Mouse (Mus musculus) heart, adult 2 months (tissue): ENCODE data around the gene Zdhhc18.

Experiments used
- CTCF ChIP-seq: fragments of 200-600 bp; IDR thresholded peaks from 2 replicates; pipeline ENCODE4 v1.8.1; 2022; ENCODE audit warnings: antibody characterized with exemption, mild to moderate bottlenecking, moderate library complexity
- EP300 ChIP-seq: fragments of 200-500 bp; IDR thresholded peaks from 2 replicates; pipeline ENCODE4 v1.6.1; 2011; ENCODE audit warnings: low read depth, low read length, control low read depth; ENCODE audit not compliant: insufficient read depth
- POLR2A ChIP-seq: fragments of 200-500 bp; IDR thresholded peaks from 2 replicates; pipeline ENCODE4 v1.6.1; 2011; ENCODE audit warnings: mild to moderate bottlenecking, low read depth, low read length, control low read depth; ENCODE audit not compliant: insufficient read depth

DNA sequence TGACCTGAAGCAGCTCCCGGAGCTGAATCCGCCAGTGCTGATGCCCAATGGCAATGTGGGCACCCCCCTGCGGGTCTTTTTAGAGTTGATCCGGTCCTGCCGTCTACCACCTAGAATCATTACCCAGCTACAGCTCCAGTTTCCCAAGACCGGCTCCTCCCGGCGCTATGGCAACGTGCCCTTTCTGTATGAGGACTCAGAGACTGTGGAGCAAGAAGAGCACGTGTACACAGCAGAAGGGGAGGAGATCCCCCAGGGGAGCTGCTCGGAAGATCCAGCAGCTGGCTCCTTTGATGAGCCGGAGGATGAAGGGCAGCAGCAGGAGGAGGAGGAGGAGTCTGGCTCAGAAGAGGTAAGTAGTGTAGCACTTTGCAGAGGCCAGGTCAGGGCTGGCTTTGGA is 72.0 kb downstream of the Zdhhc18 start:
- no peak for TF ChIP-seq POLR2A
- TF ChIP-seq CTCF, result no peak
- TF ChIP-seq EP300, result no peak
